Mouse (Mus musculus): ENCODE measurements at regions not wholly inside any gene's neighbourhood (a gene's known extent, or its start where the extent isn't known, plus 50 kb on each side); places are given as distances from the start of the nearest gene placed in this dataset.

- no peaks in the 10 kb centered on the region for H3K36me3 ChIP-seq (ENCODE audit: control insufficient read depth, insufficient read depth, low read length)
- no peaks in the 10 kb centered on the region for H3K4me1 ChIP-seq (ENCODE audit: control insufficient read depth, insufficient read depth, low read length)
- 72% methylated on average over 3 of the region's 3 CpGs for WGBS
- H3K27me3 ChIP-seq (replicated peaks; ENCODE audit: control insufficient read depth, insufficient read depth, low read length): no peaks in the 10 kb centered on the region
- no peak overlapping the region for H3K4me3 ChIP-seq (ENCODE audit: insufficient read depth, low read depth, low read length)
- no peak overlapping the region for H3K27ac ChIP-seq (ENCODE audit: insufficient read depth, low read depth, low read length)
- DNase-seq: no peak
- TF ChIP-seq POLR2A (IDR thresholded peaks at IDR 0.05; ENCODE audit: low read depth, low read length) (no peak), CTCF (conservative IDR thresholded peaks at IDR 0.05; ENCODE audit: insufficient read depth, insufficient read length, low read depth, low read length) (no peak)
Observed at GRCm38 (mm10) chr4:54370909-54371308, 545.1 kb downstream of the Tmem38b start.

DNA sequence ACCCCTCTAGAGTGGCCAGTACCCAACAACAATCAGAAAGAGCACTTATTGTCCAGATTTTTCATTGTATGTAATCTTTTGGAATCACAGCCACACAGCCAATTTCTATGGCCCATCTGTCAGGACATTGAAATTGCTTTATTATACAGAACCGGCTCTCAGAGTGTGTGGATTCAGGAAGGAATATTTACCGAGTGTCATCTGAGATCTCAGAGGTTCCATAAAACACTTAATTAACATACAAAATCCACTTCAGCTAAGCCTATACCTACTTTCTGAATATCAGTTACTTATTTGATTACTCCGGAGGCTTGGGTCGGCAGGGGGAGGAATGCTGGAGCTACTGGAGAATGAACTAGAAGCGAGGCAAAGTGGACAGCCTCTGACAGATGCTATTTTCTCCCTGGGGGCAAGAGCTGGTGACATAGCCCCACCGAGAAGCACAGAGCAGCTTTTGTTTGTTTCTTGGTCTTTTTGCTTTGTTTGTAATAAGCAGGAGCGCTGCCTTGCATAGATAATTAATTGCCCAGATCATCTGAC is 545.6 kb downstream of the Tmem38b start:
- H3K36me3 ChIP-seq (ENCODE audit: control insufficient read depth, insufficient read depth, low read length): no peaks in the 10 kb centered on the region
- no peak overlapping the region for H3K27ac ChIP-seq (ENCODE audit: insufficient read depth, low read depth, low read length)
- no peaks in the 10 kb centered on the region for H3K27me3 ChIP-seq (replicated peaks; ENCODE audit: control insufficient read depth, insufficient read depth, low read length)
- H3K4me3 ChIP-seq (ENCODE audit: insufficient read depth, low read depth, low read length): no peak overlapping the region
- TF ChIP-seq CTCF (conservative IDR thresholded peaks at IDR 0.05; ENCODE audit: insufficient read depth, insufficient read length, low read depth, low read length): no peak
- no peak for TF ChIP-seq POLR2A (IDR thresholded peaks at IDR 0.05; ENCODE audit: low read depth, low read length)
- DNase-seq: no peak
- WGBS: 34% methylated on average over 7 of the region's 7 CpGs
- no peaks in the 10 kb centered on the region for H3K4me1 ChIP-seq (ENCODE audit: control insufficient read depth, insufficient read depth, low read length)

GRCm38 (mm10) chr4:54373606-54374005 is 547.8 kb downstream of the Tmem38b start:
- TF ChIP-seq CTCF (conservative IDR thresholded peaks at IDR 0.05; ENCODE audit: insufficient read depth, insufficient read length, low read depth, low read length): no peak
- no peak for TF ChIP-seq POLR2A (IDR thresholded peaks at IDR 0.05; ENCODE audit: low read depth, low read length)
- DNase-seq: no peak
- no peaks in the 10 kb centered on the region for H3K4me1 ChIP-seq (ENCODE audit: control insufficient read depth, insufficient read depth, low read length)
- no peaks in the 10 kb centered on the region for H3K27me3 ChIP-seq (replicated peaks; ENCODE audit: control insufficient read depth, insufficient read depth, low read length)
- WGBS: 44% methylated on average over 2 of the region's 2 CpGs
- H3K27ac ChIP-seq (ENCODE audit: insufficient read depth, low read depth, low read length): no peak overlapping the region
- no peak overlapping the region for H3K4me3 ChIP-seq (ENCODE audit: insufficient read depth, low read depth, low read length)
- H3K36me3 ChIP-seq (ENCODE audit: control insufficient read depth, insufficient read depth, low read length): no peaks in the 10 kb centered on the region

DNA sequence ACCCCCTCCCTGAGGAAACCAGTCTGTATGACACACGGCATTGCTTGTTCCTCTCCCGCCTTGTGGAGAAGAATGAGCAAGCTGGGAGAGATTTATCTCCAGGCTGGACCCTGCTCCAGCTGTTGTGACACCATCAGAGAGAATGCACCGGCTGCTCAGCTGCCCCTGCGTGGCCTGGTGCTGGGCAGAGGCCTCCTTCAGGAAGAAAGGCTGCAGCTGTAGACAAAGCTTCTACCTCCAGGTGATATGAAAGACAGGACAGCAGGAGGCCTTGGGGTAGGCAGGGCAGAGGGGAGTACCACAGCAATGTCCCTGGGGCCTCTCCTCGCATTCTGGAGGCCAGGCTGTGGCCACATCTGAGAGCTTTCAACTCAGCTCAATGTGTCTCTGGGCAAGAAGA is 548.6 kb downstream of the Tmem38b start:
- DNase-seq: no peak
- no peak overlapping the region for H3K4me3 ChIP-seq (ENCODE audit: insufficient read depth, low read depth, low read length)
- no peaks in the 10 kb centered on the region for H3K4me1 ChIP-seq (ENCODE audit: control insufficient read depth, insufficient read depth, low read length)
- H3K27me3 ChIP-seq (replicated peaks; ENCODE audit: control insufficient read depth, insufficient read depth, low read length): no peaks in the 10 kb centered on the region
- TF ChIP-seq CTCF (conservative IDR thresholded peaks at IDR 0.05; ENCODE audit: insufficient read depth, insufficient read length, low read depth, low read length) (no peak), POLR2A (IDR thresholded peaks at IDR 0.05; ENCODE audit: low read depth, low read length) (no peak)
- 26% methylated on average over 5 of the region's 5 CpGs for WGBS
- H3K36me3 ChIP-seq (ENCODE audit: control insufficient read depth, insufficient read depth, low read length): no peaks in the 10 kb centered on the region
- H3K27ac ChIP-seq (ENCODE audit: insufficient read depth, low read depth, low read length): no peak overlapping the region

DNA sequence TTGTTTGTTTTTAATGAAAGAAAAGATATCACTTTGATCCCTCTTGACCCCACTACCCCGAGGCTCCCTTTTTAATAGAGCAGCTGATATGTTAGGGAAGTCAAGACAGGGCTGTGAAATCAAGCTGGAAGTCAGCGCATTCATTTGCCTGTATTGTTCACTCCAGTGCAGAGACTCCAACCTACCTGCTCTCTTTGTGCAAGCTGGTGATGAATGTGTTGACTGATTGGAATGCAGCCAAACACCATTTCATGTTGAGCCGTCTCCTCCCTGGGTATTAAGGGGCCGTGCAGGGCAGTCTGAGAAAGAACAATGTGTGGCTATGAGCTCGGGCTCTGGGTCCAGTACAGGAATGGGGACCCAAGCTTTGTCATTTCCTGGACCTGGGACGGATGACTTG is 557.4 kb upstream of the Zfp462 start:
- WGBS: 48% methylated on average over 6 of the region's 6 CpGs
- Histone ChIP-seq H3K36me3 (ENCODE audit: control insufficient read depth, insufficient read depth, low read length) (no peaks in the 10 kb centered on the region), H3K4me1 (ENCODE audit: control insufficient read depth, insufficient read depth, low read length) (no peaks in the 10 kb centered on the region), H3K4me3 (ENCODE audit: insufficient read depth, low read depth, low read length) (no peak overlapping the region), H3K27ac (ENCODE audit: insufficient read depth, low read depth, low read length) (no peak overlapping the region), H3K27me3 (replicated peaks; ENCODE audit: control insufficient read depth, insufficient read depth, low read length) (no peaks in the 10 kb centered on the region)
- no peak for DNase-seq
- TF ChIP-seq POLR2A (IDR thresholded peaks at IDR 0.05; ENCODE audit: low read depth, low read length) (no peak), CTCF (conservative IDR thresholded peaks at IDR 0.05; ENCODE audit: insufficient read depth, insufficient read length, low read depth, low read length) (no peak)

DNA sequence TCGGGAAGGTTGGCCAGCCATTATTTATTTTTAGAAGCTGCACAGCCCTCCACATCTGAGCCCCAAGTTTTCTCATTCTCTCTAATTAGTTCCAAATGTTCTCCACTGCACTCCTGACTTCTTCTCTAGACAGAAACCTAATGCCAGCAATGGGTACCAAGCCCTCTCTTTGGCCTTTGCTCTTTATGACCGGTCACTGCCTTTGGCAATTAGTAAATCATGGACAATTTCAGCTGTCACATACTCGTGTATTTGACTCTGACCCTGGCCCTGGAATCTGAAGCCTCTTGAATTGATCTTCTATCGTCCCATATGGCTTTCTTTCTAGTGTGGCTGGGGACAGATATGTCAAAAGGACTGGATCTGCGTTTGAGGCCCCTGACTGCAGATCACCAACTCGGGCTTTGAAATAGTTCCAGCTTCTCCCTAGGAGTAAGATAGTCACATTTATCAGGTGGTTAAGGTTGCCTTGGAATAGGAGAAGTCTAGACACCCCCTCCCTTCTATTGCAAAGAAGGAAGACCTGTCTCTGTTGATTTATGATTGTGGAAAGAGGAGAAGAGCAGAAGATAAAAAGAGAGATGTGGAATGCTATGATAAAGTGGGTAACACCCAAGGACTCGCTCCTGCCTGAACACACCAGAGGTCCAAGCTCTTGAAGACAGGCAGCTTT is 553.2 kb upstream of the Zfp462 start:
- Histone ChIP-seq H3K36me3 (ENCODE audit: control insufficient read depth, insufficient read depth, low read length) (no peaks in the 10 kb centered on the region), H3K4me3 (ENCODE audit: insufficient read depth, low read depth, low read length) (no peak overlapping the region), H3K4me1 (ENCODE audit: control insufficient read depth, insufficient read depth, low read length) (no peaks in the 10 kb centered on the region), H3K27me3 (replicated peaks; ENCODE audit: control insufficient read depth, insufficient read depth, low read length) (no peaks in the 10 kb centered on the region), H3K27ac (ENCODE audit: insufficient read depth, low read depth, low read length) (no peak overlapping the region)
- 34% methylated on average over 7 of the region's 7 CpGs for WGBS
- DNase-seq: no peak
- TF ChIP-seq POLR2A (IDR thresholded peaks at IDR 0.05; ENCODE audit: low read depth, low read length) (no peak), CTCF (conservative IDR thresholded peaks at IDR 0.05; ENCODE audit: insufficient read depth, insufficient read length, low read depth, low read length) (no peak)

- WGBS: 71% methylated on average over 4 of the region's 4 CpGs
- Histone ChIP-seq H3K36me3 (ENCODE audit: control insufficient read depth, insufficient read depth, low read length) (no peaks in the 10 kb centered on the region), H3K4me3 (ENCODE audit: insufficient read depth, low read depth, low read length) (no peak overlapping the region), H3K27me3 (replicated peaks; ENCODE audit: control insufficient read depth, insufficient read depth, low read length) (no peaks in the 10 kb centered on the region), H3K27ac (ENCODE audit: insufficient read depth, low read depth, low read length) (no peak overlapping the region), H3K4me1 (ENCODE audit: control insufficient read depth, insufficient read depth, low read length) (no peaks in the 10 kb centered on the region)
- TF ChIP-seq CTCF (conservative IDR thresholded peaks at IDR 0.05; ENCODE audit: insufficient read depth, insufficient read length, low read depth, low read length): no peak
- no peak for TF ChIP-seq POLR2A (IDR thresholded peaks at IDR 0.05; ENCODE audit: low read depth, low read length)
- no peak for DNase-seq
Observed at GRCm38 (mm10) chr4:54406151-54406550, 538.7 kb upstream of the Zfp462 start.

Measured in kidney, adult 2 months (tissue).